In the genomic region with DNA sequence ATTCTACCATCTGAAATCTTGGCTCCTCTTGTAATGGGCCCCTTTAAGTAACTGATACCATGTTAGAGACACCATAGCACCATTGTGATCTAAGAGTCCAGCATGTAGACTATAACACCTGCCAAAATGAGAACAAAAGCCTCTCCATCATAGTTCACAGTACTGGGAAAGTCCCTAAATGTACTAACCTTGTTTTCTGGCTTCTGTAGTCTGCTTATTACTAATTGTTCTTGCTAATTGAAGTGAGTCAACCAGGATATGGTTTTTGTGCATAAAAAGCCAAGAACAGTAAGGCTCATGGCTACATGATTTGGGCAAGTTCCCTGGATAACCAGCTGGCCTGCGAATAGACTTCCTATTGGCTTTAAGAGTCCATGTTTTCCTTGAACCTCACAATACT, we compare ENCODE assay signal across 18 mouse cellular contexts.
DNase-seq lines count a peak whose midpoint lies in the region; ATAC-seq lines count a peak whose summit lies in the region.
"Had no signal": no experiment of that assay in that cellular context is flagged by ENCODE, and none has a peak within 500 bp of the region (broad histone marks: within the 10 kb centered on the region; RNA-seq: fewer than 3 reads in every experiment).

No protein-coding gene starts in this region.

- intact Hi-C loops in left cerebral cortex, postnatal 25 days (cut with DNase I) = no loop called here

- peak; percentile 93 for ATAC-seq in CD4-positive, CD25-positive, alpha-beta regulatory T cell, adult 4 months
- ATAC-seq in inflammation-experienced regulatory T-cells, adult 6 months = peak; percentile 91
- ATAC-seq: forebrain, embryonic 13.5 days; forebrain, embryonic 16.5 days; intestine, embryonic 16.5 days had no signal

- peak; percentile 82 for DNase-seq in Muller cell, postnatal 12 days (ENCODE audit: inconsistent ontology term)
- DNase-seq in thymus, postnatal 4 days = no peak
- no peak for DNase-seq in left cerebral cortex, postnatal 25 days (ENCODE audit: low spot score in 2 of 2)
- DNase-seq in heart, adult 18-20 months = no peak
- DNase-seq: adrenal gland, adult 8-10 months; adrenal gland, postnatal 25 days; cerebellum, adult 11-12 months; cerebellum, adult 8-10 months; cerebellum, postnatal 10 days; cerebellum, postnatal 36 days; embryo, embryonic 11 days; gastrocnemius, postnatal 10 days; gastrocnemius, postnatal 36 days had no signal
